Mouse (Mus musculus) liver, embryonic 14.5 days (tissue): ENCODE results near the gene Thg1l. TPM values are rescaled to one million over a fixed set of nuclear protein-coding genes. Genes with fewer than 3 reads are reported as not detected.

Experiments used
- ATAC-seq: fragments of 200-750 bp; cut with Nextera tagmentation; 2 replicates; pipeline ENCODE4 v1.8.0; 2017; ENCODE audit warnings: moderate number of reproducible peaks, mild to moderate bottlenecking, moderate library complexity; ENCODE audit not compliant: insufficient read depth
- DNase-seq, 3 experiments: peaks; one replicate each; pipeline ENCODE4 v3.0.0-alpha.2; 2012 to 2013; ENCODE audit warnings: low read depth in 3 of 3, low spot score in 3 of 3
- H3K27ac ChIP-seq: fragments of 300-500 bp; sonication (generic); 2 replicates; pipeline ENCODE4 v1.5.1; 2014; ENCODE audit warnings: moderate library complexity, mild to moderate bottlenecking, control low read depth, inconsistent platforms
- H3K27me3 ChIP-seq: fragments of 300-500 bp; sonication (generic); 2 replicates; pipeline ENCODE4 v1.6.1; 2014; ENCODE audit warnings: mild to moderate bottlenecking, low read length, moderate library complexity; ENCODE audit not compliant: control insufficient read depth, insufficient read depth
- H3K36me3 ChIP-seq: fragments of 300-500 bp; sonication (generic); replicated peaks from 2 replicates; pipeline ENCODE4 v1.6.1; 2014; ENCODE audit warnings: low read depth; ENCODE audit not compliant: control insufficient read depth, insufficient read depth
- H3K4me1 ChIP-seq, 2 experiments: fragments of 200-500 bp in 1 of 2; fragments of 300-500 bp in 1 of 2; sonication (generic) in 1 of 2; replicated peaks; 2 replicates each; pipeline ENCODE4 v1.6.1; 2012 to 2014; ENCODE audit warnings: antibody characterized with exemption in 1 of 2, inconsistent platforms in 1 of 2, low read length in 1 of 2; ENCODE audit not compliant: control insufficient read depth in 2 of 2, insufficient read depth in 2 of 2
- H3K4me2 ChIP-seq: fragments of 300-500 bp; sonication (generic); 2 replicates; pipeline ENCODE4 v1.6.1; 2014; ENCODE audit warnings: low read depth, mild to moderate bottlenecking, control low read depth, moderate library complexity
- H3K4me3 ChIP-seq, 2 experiments: fragments of 200-500 bp in 1 of 2; fragments of 300-500 bp in 1 of 2; sonication (generic) in 1 of 2; 2 replicates each; pipeline ENCODE4 v1.5.1; 2012 to 2014; ENCODE audit warnings: low read depth in 2 of 2, low read length in 2 of 2, mild to moderate bottlenecking in 2 of 2, control low read depth in 1 of 2, inconsistent platforms in 1 of 2, moderate library complexity in 1 of 2; ENCODE audit not compliant: insufficient read depth in 1 of 2
- H3K9ac ChIP-seq: fragments of 300-500 bp; sonication (generic); replicated peaks from 2 replicates; pipeline ENCODE4 v1.6.1; 2014; ENCODE audit warnings: mild to moderate bottlenecking, control low read depth, moderate library complexity
- H3K9me3 ChIP-seq: fragments of 300-500 bp; sonication (generic); 2 replicates; pipeline ENCODE4 v1.6.1; 2016; ENCODE audit warnings: low read length, mixed read lengths; ENCODE audit not compliant: control insufficient read depth
- CTCF ChIP-seq: IDR thresholded peaks from 2 replicates; pipeline ENCODE4 v1.5.1; 2016; ENCODE audit warnings: antibody characterized with exemption, low read depth, control low read depth
- EP300 ChIP-seq: IDR thresholded peaks from 2 replicates; pipeline ENCODE4 v1.6.1; 2016; ENCODE audit warnings: antibody characterized with exemption, low read depth
- WGBS: fragments of 180-500 bp; shearing (Covaris S2); extraction: QIAGEN DNeasy Blood & Tissue Kit; methylation state at CpG from one replicate; pipeline ENCODE4 v1.1.7; 2014; ENCODE audit not compliant: insufficient replicate concordance; 5-methylcytosine and 5-hydroxymethylcytosine counted together
- polyA plus RNA-seq, 2 experiments: library from polyadenylated mRNA; depleted of rRNA in 1 of 2; stranded (reverse) in 1 of 2; unstranded in 1 of 2; fragments of >200 nt; fragmentation: Nextera tagmentation in 1 of 2; extraction: Ambion mirVana in 1 of 2; gene quantifications; 2 replicates each; pipeline versions ENCODE4 v1.2.1 to v1.2.3; 2012 to 2014

Gene Thg1l
- polyA plus RNA-seq, 2 experiments: 6.3 to 8.7 TPM

GRCm38 (mm10) chr11:45921026-45921425 lies 34.3 kb downstream of the Thg1l start:
- Histone ChIP-seq H3K9me3 (no peaks in the 10 kb centered on the region), H3K27me3 (no peaks in the 10 kb centered on the region), H3K4me1 (peaks cover 0 to 4% of the 10 kb centered on the region in 2 experiments; a peak in 1 of 4 replicates), H3K4me2 (no peak overlapping the region), H3K27ac (no peak overlapping the region), H3K4me3 (no peak overlapping the region), H3K9ac (no peak overlapping the region), H3K36me3 (no peaks in the 10 kb centered on the region)
- no peak for ATAC-seq
- DNase-seq: no peak
- TF ChIP-seq CTCF (no peak), EP300 (no peak)
- WGBS: 53% methylated on average over 8 of the region's 8 CpGs

- DNase-seq: no peak
These were observed 36.5 kb downstream of the Thg1l start for GRCm38 (mm10) chr11:45918836-45919235.

GRCm38 (mm10) chr11:45918018-45918417 lies 37.3 kb downstream of the Thg1l start:
- H3K36me3 ChIP-seq: no peaks in the 10 kb centered on the region
- ATAC-seq (no peak), DNase-seq (no peak)
- H3K4me2 ChIP-seq: no peak overlapping the region
- H3K27ac ChIP-seq: no peak overlapping the region
- no peaks in the 10 kb centered on the region for H3K9me3 ChIP-seq
- WGBS: 78% methylated on average over 6 of the region's 6 CpGs
- no peaks in the 10 kb centered on the region for H3K27me3 ChIP-seq
- H3K9ac ChIP-seq: no peak overlapping the region
- H3K4me1 ChIP-seq: peaks cover 0 to 4% of the 10 kb centered on the region in 2 experiments; a peak in 1 of 4 replicates
- no peak overlapping the region for H3K4me3 ChIP-seq
- TF ChIP-seq CTCF: no peak
- no peak for TF ChIP-seq EP300

More at GRCm38 (mm10) chr11:45918836-45919235, 36.5 kb downstream of the Thg1l start:
- Histone ChIP-seq H3K4me3 (no peak overlapping the region), H3K4me2 (no peak overlapping the region), H3K9me3 (no peaks in the 10 kb centered on the region), H3K9ac (no peak overlapping the region), H3K36me3 (no peaks in the 10 kb centered on the region), H3K27ac (no peak overlapping the region), H3K27me3 (no peaks in the 10 kb centered on the region), H3K4me1 (peaks cover 0 to 4% of the 10 kb centered on the region in 2 experiments; a peak in 1 of 4 replicates)
- WGBS: 57% methylated on average over 4 of the region's 4 CpGs
- ATAC-seq: no peak
- TF ChIP-seq EP300 (no peak), CTCF (no peak)

- DNase-seq (no peak), ATAC-seq (no peak)
- WGBS: 80% methylated on average over 10 of the region's 10 CpGs
- no peak for TF ChIP-seq CTCF
- TF ChIP-seq EP300: no peak
- H3K27me3 ChIP-seq: no peaks in the 10 kb centered on the region
- no peaks in the 10 kb centered on the region for H3K9me3 ChIP-seq
- H3K4me3 ChIP-seq: no peak overlapping the region
- H3K27ac ChIP-seq: no peak overlapping the region
- H3K9ac ChIP-seq: no peak overlapping the region
- H3K4me1 ChIP-seq: no peaks in the 10 kb centered on the region
- no peak overlapping the region for H3K4me2 ChIP-seq
- H3K36me3 ChIP-seq: peaks cover 5% of the 10 kb centered on the region; the same call in 1 of the 2 replicates
These were observed 39.1 kb downstream of the Thg1l start for GRCm38 (mm10) chr11:45916196-45916595.

- TF ChIP-seq EP300 (no peak), CTCF (no peak)
- no peak overlapping the region for H3K27ac ChIP-seq
- H3K4me2 ChIP-seq: no peak overlapping the region
- ATAC-seq (no peak), DNase-seq (no peak)
- H3K4me1 ChIP-seq: peaks cover 9 to 10% of the 10 kb centered on the region in 2 experiments
- no peaks in the 10 kb centered on the region for H3K9me3 ChIP-seq
- no peaks in the 10 kb centered on the region for H3K27me3 ChIP-seq
- 89% methylated on average over 5 of the region's 5 CpGs for WGBS
- H3K36me3 ChIP-seq: peaks cover 48% of the 10 kb centered on the region
- no peak overlapping the region for H3K9ac ChIP-seq
- no peak overlapping the region for H3K4me3 ChIP-seq
These were observed 44.6 kb downstream of the Thg1l start for GRCm38 (mm10) chr11:45910701-45911100.
